Mouse (Mus musculus): ENCODE measurements around the gene Tmem189.

- TF ChIP-seq CTCF (IDR thresholded peaks at IDR 0.05; ENCODE audit: borderline replicate concordance, insufficient read depth, low read depth, low read length) (no peak), POLR2A (IDR thresholded peaks at IDR 0.05; ENCODE audit: borderline replicate concordance, insufficient read depth, low read length) (no peak)
Measured at GRCm38 (mm10) chr2:167727161-167727560, 37.5 kb upstream of the Tmem189 start.

Data from cerebellum, adult 2 months (tissue).